Mouse (Mus musculus) common myeloid progenitor, adult 5-6 weeks (primary cell): ENCODE results near the gene Wfdc21. TPM values are rescaled to one million over a fixed set of nuclear protein-coding genes. Genes with fewer than 3 reads are reported as not detected.

Experiments used
- ATAC-seq: replicated peaks from 2 replicates; pipeline ENCODE4 v1.8.0; 2016; ENCODE audit warnings: low read depth, mild to moderate bottlenecking, moderate TSS enrichment, inconsistent platforms; ENCODE audit not compliant: poor library complexity, severe bottlenecking
- total RNA-seq: library from RNA; stranded (forward); fragments of 200-1000, 187-1606 nt; gene quantifications from 2 replicates; pipeline ENCODE4 v1.2.3, GENCODE M21; 2017

Wfdc21 gene
- total RNA-seq, 1 experiment from 2014 or later = 16.8 TPM

GRCm38 (mm10) chr11:83796112-83796511 is 49.4 kb downstream of the Wfdc21 start:
- ATAC-seq = no peak

- ATAC-seq = no peak
These were observed 50.4 kb downstream of the Wfdc21 start for GRCm38 (mm10) chr11:83796980-83797608.

DNA sequence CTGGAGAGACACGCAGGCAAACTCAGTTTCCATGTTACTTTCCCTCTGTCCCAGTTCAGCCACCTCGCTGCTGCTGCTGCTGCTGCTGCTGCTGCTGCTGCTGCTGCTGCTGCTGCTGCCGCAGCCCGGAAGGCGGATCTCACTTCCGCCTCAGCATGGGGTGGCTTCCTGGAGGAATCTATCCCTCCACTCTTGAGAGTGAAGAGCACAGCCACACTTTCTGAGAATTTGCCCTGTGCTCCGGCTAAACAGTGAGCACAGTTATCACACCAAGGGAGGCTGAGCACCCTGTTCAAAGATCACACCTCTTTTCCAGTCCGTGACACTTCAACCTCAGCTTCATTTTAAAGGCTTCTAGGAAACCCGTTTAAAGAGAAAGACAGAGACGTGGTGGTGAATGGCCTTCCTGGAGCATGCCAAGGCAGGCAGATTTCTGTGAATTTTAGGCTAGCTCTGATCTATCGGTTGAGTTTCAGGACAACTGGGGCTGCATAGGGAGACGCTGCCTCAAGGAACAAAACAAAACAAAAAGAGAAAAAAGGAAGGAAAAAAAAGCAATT is 53.2 kb downstream of the Wfdc21 start:
- ATAC-seq = no peak

DNA sequence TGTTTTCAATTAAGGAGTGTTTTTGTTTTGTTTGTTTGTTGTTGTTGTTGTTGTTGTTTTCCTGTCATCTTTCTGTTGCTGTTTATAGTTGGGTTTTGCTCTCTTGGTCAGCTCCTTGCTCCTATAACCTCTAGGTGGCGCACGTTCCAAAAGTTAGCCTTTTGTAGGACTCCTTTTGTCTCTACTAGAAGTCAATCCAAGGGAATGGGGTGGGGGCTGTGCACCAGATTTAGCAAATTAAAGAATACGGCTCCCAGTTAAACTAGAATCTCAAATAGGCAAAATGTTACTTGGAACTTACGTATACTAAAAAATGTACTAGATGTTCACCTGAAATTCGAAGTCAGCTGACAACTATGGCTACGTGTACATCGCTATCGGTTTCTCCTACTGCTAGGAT is 55.4 kb downstream of the Wfdc21 start:
- ATAC-seq = no peak

Other genes with a start within 250 kb of the Wfdc21 start
- gene Heatr9, start 224.8 kb upstream of the Wfdc21 start, total RNA-seq = not detected in 2 replicates
- 2.1 and 6.3 TPM in 2 replicates for gene Ccl5, start 216.4 kb upstream of the Wfdc21 start, total RNA-seq
- gene Ccl9, start 168.3 kb upstream of the Wfdc21 start, total RNA-seq = 81.3 and 91.6 TPM in 2 replicates
- gene Ccl6, start 153.9 kb upstream of the Wfdc21 start, total RNA-seq = 1.8 and 2.1 TPM in 2 replicates
- gene Rpl9-ps1, start 101.3 kb upstream of the Wfdc21 start, total RNA-seq = 1.2 and 3.2 TPM in 2 replicates
- gene Ccl3, start 97.6 kb upstream of the Wfdc21 start, total RNA-seq = 183 and 212 TPM in 2 replicates
- gene Ccl4, start 84.4 kb upstream of the Wfdc21 start, total RNA-seq = 55.0 and 99.0 TPM in 2 replicates
- 12.7 and 16.2 TPM in 2 replicates for gene Wfdc17, start 42.9 kb upstream of the Wfdc21 start, total RNA-seq
- gene Wfdc18, start 37.9 kb upstream of the Wfdc21 start, total RNA-seq = not detected in 2 replicates
- 14.4 and 18.1 TPM in 2 replicates for gene Heatr6, start 6.8 kb downstream of the Wfdc21 start, total RNA-seq
- not detected in 2 replicates for gene Hnf1b, start 103.1 kb downstream of the Wfdc21 start, total RNA-seq
- gene Ddx52, start 195.1 kb downstream of the Wfdc21 start, total RNA-seq = 68.2 and 71.4 TPM in 2 replicates
- gene Synrg, start 217.5 kb downstream of the Wfdc21 start, total RNA-seq = 17.5 and 21.0 TPM in 2 replicates